ENCODE assay signal across 25 mouse cellular contexts in the genomic region with DNA sequence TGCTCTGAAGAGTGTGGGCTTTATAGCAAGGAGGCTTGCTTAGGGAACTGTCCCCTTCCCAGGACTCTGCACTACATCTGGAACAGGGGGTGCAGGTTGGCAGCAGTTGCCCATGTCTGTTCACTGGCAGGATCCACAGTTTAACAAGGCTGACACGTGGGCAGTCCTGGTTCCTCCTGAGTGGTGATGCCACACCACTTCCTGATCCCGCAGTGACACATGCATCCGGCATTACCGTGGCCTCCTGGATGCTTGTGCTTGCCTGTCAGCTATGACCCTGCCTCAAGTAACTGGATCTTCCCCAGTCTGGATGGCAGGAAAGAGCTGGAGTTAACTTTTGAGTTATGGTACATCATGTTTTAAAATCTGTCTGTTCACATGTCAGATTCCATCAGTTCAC. TPM values are rescaled to one million over a fixed set of nuclear protein-coding genes. Genes with fewer than 3 reads are reported as not detected.
DNase-seq lines count a peak whose midpoint lies in the region; ATAC-seq and TF ChIP-seq lines count a peak whose summit lies in the region.
"Had no signal": no experiment of that assay in that cellular context is flagged by ENCODE, and none has a peak within 500 bp of the region (broad histone marks: within the 10 kb centered on the region; RNA-seq: fewer than 3 reads in every experiment).

No protein-coding gene starts in this region.

- no peaks in the 10 kb centered on the region for H3K27me3 ChIP-seq in kidney, adult 2 months (replicated peaks; ENCODE audit: control insufficient read depth, insufficient read depth, low read length)
- H3K27me3 ChIP-seq in megakaryocyte, embryonic 14.5 days (replicated peaks) = no peaks in the 10 kb centered on the region
- no peaks in the 10 kb centered on the region for H3K27me3 ChIP-seq in hindbrain, embryonic 10.5 days (ENCODE audit: insufficient read depth, poor library complexity, severe bottlenecking)
- H3K27me3 ChIP-seq: embryonic facial prominence, embryonic 15.5 days; heart, embryonic 13.5 days; hindbrain, embryonic 12.5 days had no signal

- H3K9me3 ChIP-seq in megakaryocyte, embryonic 14.5 days = no peaks in the 10 kb centered on the region
- no peaks in the 10 kb centered on the region for H3K9me3 ChIP-seq in hindbrain, embryonic 10.5 days
- H3K9me3 ChIP-seq: embryonic facial prominence, embryonic 15.5 days; forebrain, embryonic 10.5 days; G1E; heart, embryonic 13.5 days; hindbrain, embryonic 12.5 days had no signal

- no peaks in the 10 kb centered on the region for H3K36me3 ChIP-seq in kidney, adult 2 months (ENCODE audit: control insufficient read depth, insufficient read depth, low read length)
- peaks cover 47% of the 10 kb centered on the region for H3K36me3 ChIP-seq in megakaryocyte, embryonic 14.5 days (replicated peaks; ENCODE audit: low read length)
- peaks cover 50% of the 10 kb centered on the region for H3K36me3 ChIP-seq in hindbrain, embryonic 10.5 days

- no peak for ATAC-seq in megakaryocyte, adult 5-6 weeks (ENCODE audit: poor library complexity, severe bottlenecking)
- ATAC-seq in common myeloid progenitor, adult 5-6 weeks (replicated peaks; ENCODE audit: low read depth, poor library complexity, severe bottlenecking) = 0 out of 2 replicates have a peak, but pooled peaks have one; percentile 19
- ATAC-seq: activated CD4-positive, CD25-positive, alpha-beta regulatory T cell, adult 4 months; CD4-positive, CD25-positive, alpha-beta regulatory T cell, adult 4 months; forebrain, embryonic 14.5 days; hindbrain, embryonic 16.5 days; inflammation-experienced regulatory T-cells, adult 6 months had no signal

- H3K4me3 ChIP-seq in kidney, adult 2 months (ENCODE audit: insufficient read depth, low read depth, low read length) = no peak overlapping the region
- peak overlapping the region; percentile 57 for H3K4me3 ChIP-seq in megakaryocyte, embryonic 14.5 days (replicated peaks)
- no peak overlapping the region for H3K4me3 ChIP-seq in hindbrain, embryonic 10.5 days
- H3K4me3 ChIP-seq: embryonic facial prominence, embryonic 15.5 days; erythroblast, embryonic 14.5 days; forebrain, embryonic 10.5 days; heart, embryonic 13.5 days; hindbrain, embryonic 12.5 days had no signal

- TF ChIP-seq CTCF in kidney, adult 2 months (conservative IDR thresholded peaks at IDR 0.05; ENCODE audit: insufficient read depth, insufficient read length, low read depth, low read length) = no peak

- 60% methylated on average over 4 of the region's 4 CpGs for WGBS in kidney, adult 2 months
- 89% methylated on average over 4 of the region's 4 CpGs for WGBS in hindbrain, embryonic 10.5 days

- TF ChIP-seq POLR2A in kidney, adult 2 months (IDR thresholded peaks at IDR 0.05; ENCODE audit: low read depth, low read length) = no peak

- H3K27ac ChIP-seq in kidney, adult 2 months (ENCODE audit: insufficient read depth, low read depth, low read length) = no peak overlapping the region
- no peak overlapping the region for H3K27ac ChIP-seq in hindbrain, embryonic 10.5 days
- H3K27ac ChIP-seq: embryonic facial prominence, embryonic 15.5 days; forebrain, embryonic 10.5 days; heart, embryonic 13.5 days; hindbrain, embryonic 12.5 days had no signal

- DNase-seq in kidney, adult 2 months = peak; percentile 13
- no peak for DNase-seq in kidney, adult 8-10 months
- DNase-seq in hindbrain, embryonic 10.5 days (ENCODE audit: low spot score) = no peak
- DNase-seq in embryo, embryonic 9.5 days (ENCODE audit: extremely low spot score) = no peak
- DNase-seq: adrenal gland, adult 2 months; adrenal gland, postnatal 25 days; cerebellum, adult 18-20 months; cerebellum, adult 9-11 months; cerebellum, postnatal 36 days; gastrocnemius, postnatal 10 days; heart, postnatal 36 days had no signal

- H3K4me1 ChIP-seq in kidney, adult 2 months (ENCODE audit: control insufficient read depth, insufficient read depth, low read length) = no peaks in the 10 kb centered on the region
- H3K4me1 ChIP-seq in megakaryocyte, embryonic 14.5 days = peaks cover 35% of the 10 kb centered on the region
- no peaks in the 10 kb centered on the region for H3K4me1 ChIP-seq in hindbrain, embryonic 10.5 days (replicated peaks)
- H3K4me1 ChIP-seq: embryonic facial prominence, embryonic 15.5 days; forebrain, embryonic 10.5 days; heart, embryonic 13.5 days; hindbrain, embryonic 12.5 days had no signal

RNA-seq across cellular contexts. Expression of a gene that starts 26.2 kb away (rescaled TPM):
- 17.2 and 20.9 TPM in 2 replicates for polyA plus RNA-seq in kidney, adult 2 months (2012; rRNA removed)
- 2.0 TPM in 1 of 2 replicates, not detected in the other for polyA plus RNA-seq in megakaryocyte, embryonic 14.5 days (2012; ENCODE audit: insufficient read depth, low replicate concordance)
- 6.9 and 9.3 TPM in 2 replicates for total RNA-seq in megakaryocyte, adult 5-6 weeks (2015)
- 3.9 and 4.4 TPM in 2 replicates for total RNA-seq in megakaryocyte, adult 5-6 weeks (2017)
- total RNA-seq in common myeloid progenitor, adult 5-6 weeks (2017) = 0.05 and 3.7 TPM in 2 replicates
- 1.1 and 1.5 TPM in 2 replicates for polyA plus RNA-seq in hindbrain, embryonic 10.5 days (2016; fragmentation: Nextera tagmentation; extraction: Ambion mirVana)
- polyA plus RNA-seq: erythroblast, embryonic 14.5 days; G1E had no signal

RNA-seq across cellular contexts. Expression of a gene that starts 29.5 kb away (rescaled TPM):
- 6.4 TPM in 2 replicates for polyA plus RNA-seq in kidney, adult 2 months (2012; rRNA removed)
- polyA plus RNA-seq in megakaryocyte, embryonic 14.5 days (2012; ENCODE audit: insufficient read depth, low replicate concordance) = 1.00 and 6.8 TPM in 2 replicates
- 6.0 and 6.7 TPM in 2 replicates for total RNA-seq in megakaryocyte, adult 5-6 weeks (2015)
- total RNA-seq in megakaryocyte, adult 5-6 weeks (2017) = 7.1 and 8.7 TPM in 2 replicates
- 13.0 and 19.3 TPM in 2 replicates for total RNA-seq in common myeloid progenitor, adult 5-6 weeks (2017)
- 21.7 and 24.9 TPM in 2 replicates for polyA plus RNA-seq in hindbrain, embryonic 10.5 days (2016; fragmentation: Nextera tagmentation; extraction: Ambion mirVana)

RNA-seq across cellular contexts. Expression of a gene that starts 29.6 kb away (rescaled TPM):
- polyA plus RNA-seq in kidney, adult 2 months (2012; rRNA removed) = 8.6 and 17.6 TPM in 2 replicates
- polyA plus RNA-seq in megakaryocyte, embryonic 14.5 days (2012; ENCODE audit: insufficient read depth, low replicate concordance) = 29.6 TPM in 1 of 2 replicates, not detected in the other
- 13.9 and 14.9 TPM in 2 replicates for total RNA-seq in megakaryocyte, adult 5-6 weeks (2015)
- 21.3 and 23.1 TPM in 2 replicates for total RNA-seq in megakaryocyte, adult 5-6 weeks (2017)
- 56.9 and 98.3 TPM in 2 replicates for total RNA-seq in common myeloid progenitor, adult 5-6 weeks (2017)
- polyA plus RNA-seq in hindbrain, embryonic 10.5 days (2016; fragmentation: Nextera tagmentation; extraction: Ambion mirVana) = 83.1 and 86.2 TPM in 2 replicates
